Mouse (Mus musculus) limb, embryonic 12.5 days (tissue): ENCODE results near the gene Peli2. TPM values are rescaled to one million over a fixed set of nuclear protein-coding genes. Genes with fewer than 3 reads are reported as not detected.

Experiments
- ATAC-seq: fragments of 200-750 bp; cut with Nextera tagmentation; 2 replicates; pipeline ENCODE4 v1.8.0; 2017; ENCODE audit warnings: low read depth, moderate TSS enrichment; ENCODE audit not compliant: insufficient number of reproducible peaks, insufficient read depth, low FRiP score, low TSS enrichment
- H3K27ac ChIP-seq: fragments of 300-500 bp; sonication (generic); 2 replicates; pipeline ENCODE4 v1.5.1; 2016; ENCODE audit warnings: mild to moderate bottlenecking, moderate library complexity
- H3K27me3 ChIP-seq: fragments of 300-500 bp; sonication (generic); 2 replicates; pipeline ENCODE4 v1.6.1; 2016; ENCODE audit warnings: mild to moderate bottlenecking, moderate library complexity
- H3K36me3 ChIP-seq: fragments of 300-500 bp; sonication (generic); 2 replicates; pipeline ENCODE4 v1.6.1; 2016; ENCODE audit warnings: mild to moderate bottlenecking, moderate library complexity
- H3K4me1 ChIP-seq: fragments of 300-500 bp; sonication (generic); replicated peaks from 2 replicates; pipeline ENCODE4 v1.6.1; 2016
- H3K4me2 ChIP-seq: fragments of 300-500 bp; sonication (generic); 2 replicates; pipeline ENCODE4 v1.6.1; 2016; ENCODE audit warnings: mild to moderate bottlenecking, moderate library complexity
- H3K4me3 ChIP-seq: fragments of 300-500 bp; sonication (generic); replicated peaks from 2 replicates; pipeline ENCODE4 v1.5.1; 2016; ENCODE audit warnings: mild to moderate bottlenecking
- H3K9ac ChIP-seq: fragments of 300-500 bp; sonication (generic); replicated peaks from 2 replicates; pipeline ENCODE4 v1.6.1; 2016; ENCODE audit warnings: mild to moderate bottlenecking, moderate library complexity
- H3K9me3 ChIP-seq: fragments of 300-500 bp; sonication (generic); 2 replicates; pipeline ENCODE4 v1.6.1; 2016; ENCODE audit warnings: mild to moderate bottlenecking, moderate library complexity
- WGBS: fragments of 180-500 bp; shearing (Covaris S2); methylation state at CpG from one replicate; pipeline ENCODE4 v1.1.7; 2016; 5-methylcytosine and 5-hydroxymethylcytosine counted together
- polyA plus RNA-seq: library from polyadenylated mRNA; unstranded; fragments of >200 nt; fragmentation: Nextera tagmentation; extraction: Ambion mirVana; gene quantifications from 2 replicates; pipeline ENCODE4 v1.2.1, GENCODE M21; 2016

The Peli2 gene
- polyA plus RNA-seq, 1 experiment from 2014 or later = 12.3 TPM

DNA sequence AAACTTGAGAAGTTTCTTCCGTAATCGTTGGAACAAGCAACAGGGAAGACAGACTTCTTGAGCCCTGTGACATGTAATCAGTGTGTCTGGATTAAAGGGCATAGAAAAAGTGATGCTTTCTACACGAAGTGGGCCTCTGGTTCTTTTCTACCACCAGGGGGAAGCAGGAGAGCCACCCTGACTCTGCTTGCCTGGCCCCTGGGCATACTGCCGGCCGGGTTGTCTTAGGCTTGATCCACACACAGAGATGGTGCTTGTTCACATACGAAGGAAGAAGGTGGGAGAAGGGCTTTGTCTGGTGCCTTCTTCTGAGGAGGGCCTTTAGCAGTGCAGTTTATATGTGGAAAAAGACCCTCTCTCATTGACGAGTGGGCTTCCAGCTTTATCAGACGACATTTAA lies 17.5 kb downstream of the Peli2 start:
- Histone ChIP-seq H3K4me3 (no peak overlapping the region), H3K27me3 (no peaks in the 10 kb centered on the region), H3K9ac (no peak overlapping the region), H3K36me3 (peaks cover 5% of the 10 kb centered on the region; the same call in 1 of the 2 replicates), H3K27ac (no peak overlapping the region), H3K4me2 (no peak overlapping the region), H3K4me1 (peaks cover 50% of the 10 kb centered on the region), H3K9me3 (no peaks in the 10 kb centered on the region)
- 50% methylated on average over 8 of the region's 8 CpGs for WGBS
- no peak for ATAC-seq

GRCm38 (mm10) chr14:48139409-48139808 lies 18.8 kb downstream of the Peli2 start:
- no peaks in the 10 kb centered on the region for H3K9me3 ChIP-seq
- no peak for ATAC-seq
- no peak overlapping the region for H3K27ac ChIP-seq
- no peak overlapping the region for H3K4me2 ChIP-seq
- no peak overlapping the region for H3K4me3 ChIP-seq
- no peaks in the 10 kb centered on the region for H3K27me3 ChIP-seq
- H3K4me1 ChIP-seq = peaks cover 42% of the 10 kb centered on the region
- peaks cover 5% of the 10 kb centered on the region; the same call in 1 of the 2 replicates for H3K36me3 ChIP-seq
- no peak overlapping the region for H3K9ac ChIP-seq
- 92% methylated on average over 3 of the region's 3 CpGs for WGBS

- Histone ChIP-seq H3K9me3 (no peaks in the 10 kb centered on the region), H3K4me1 (peaks cover 24% of the 10 kb centered on the region), H3K27ac (no peak overlapping the region), H3K36me3 (peaks cover 5% of the 10 kb centered on the region; the same call in 1 of the 2 replicates), H3K4me2 (no peak overlapping the region), H3K4me3 (no peak overlapping the region), H3K27me3 (no peaks in the 10 kb centered on the region), H3K9ac (no peak overlapping the region)
- WGBS = 64% methylated on average over 8 of the region's 8 CpGs
- no peak for ATAC-seq
Observed at GRCm38 (mm10) chr14:48141694-48142093, 21.1 kb downstream of the Peli2 start.

DNA sequence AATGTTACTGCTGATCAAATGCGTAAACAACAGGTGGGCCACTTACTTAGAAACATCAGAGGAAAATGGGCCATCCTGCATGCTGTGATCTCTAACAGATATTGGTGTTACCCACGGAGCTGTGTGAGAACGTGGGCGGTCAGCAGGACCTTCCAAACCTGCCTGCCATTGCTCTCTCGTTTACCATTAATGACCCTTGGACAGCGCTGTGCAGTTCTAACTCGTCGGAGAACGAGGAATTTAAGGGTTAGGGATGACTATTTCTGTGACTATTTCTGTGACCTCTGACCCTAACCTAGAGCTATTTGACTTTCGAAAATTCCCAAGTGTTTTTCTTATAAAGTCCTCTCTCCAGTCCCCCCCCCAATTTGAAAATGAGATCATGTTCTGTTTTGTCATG lies 22.1 kb downstream of the Peli2 start:
- no peak overlapping the region for H3K27ac ChIP-seq
- peaks cover 5% of the 10 kb centered on the region; the same call in 1 of the 2 replicates for H3K36me3 ChIP-seq
- H3K4me3 ChIP-seq = no peak overlapping the region
- H3K9ac ChIP-seq = no peak overlapping the region
- 54% methylated on average over 10 of the region's 10 CpGs for WGBS
- H3K9me3 ChIP-seq = no peaks in the 10 kb centered on the region
- H3K27me3 ChIP-seq = no peaks in the 10 kb centered on the region
- no peak overlapping the region for H3K4me2 ChIP-seq
- H3K4me1 ChIP-seq = peaks cover 14% of the 10 kb centered on the region
- ATAC-seq = no peak

GRCm38 (mm10) chr14:48143141-48143540 lies 22.5 kb downstream of the Peli2 start:
- 56% methylated on average over 4 of the region's 4 CpGs for WGBS
- Histone ChIP-seq H3K4me3 (no peak overlapping the region), H3K27me3 (no peaks in the 10 kb centered on the region), H3K4me2 (no peak overlapping the region), H3K9me3 (no peaks in the 10 kb centered on the region), H3K9ac (no peak overlapping the region), H3K27ac (no peak overlapping the region), H3K36me3 (peaks cover 5% of the 10 kb centered on the region; the same call in 1 of the 2 replicates), H3K4me1 (peaks cover 13% of the 10 kb centered on the region)
- ATAC-seq = no peak

GRCm38 (mm10) chr14:48144330-48144729 lies 23.7 kb downstream of the Peli2 start:
- no peak for ATAC-seq
- WGBS = 92% methylated on average over 17 of the region's 17 CpGs
- H3K9ac ChIP-seq = no peak overlapping the region
- no peaks in the 10 kb centered on the region for H3K27me3 ChIP-seq
- H3K4me1 ChIP-seq = peaks cover 10% of the 10 kb centered on the region
- H3K27ac ChIP-seq = no peak overlapping the region
- no peak overlapping the region for H3K4me2 ChIP-seq
- no peaks in the 10 kb centered on the region; the same call in 1 of the 2 replicates for H3K36me3 ChIP-seq
- no peaks in the 10 kb centered on the region for H3K9me3 ChIP-seq
- H3K4me3 ChIP-seq = no peak overlapping the region

DNA sequence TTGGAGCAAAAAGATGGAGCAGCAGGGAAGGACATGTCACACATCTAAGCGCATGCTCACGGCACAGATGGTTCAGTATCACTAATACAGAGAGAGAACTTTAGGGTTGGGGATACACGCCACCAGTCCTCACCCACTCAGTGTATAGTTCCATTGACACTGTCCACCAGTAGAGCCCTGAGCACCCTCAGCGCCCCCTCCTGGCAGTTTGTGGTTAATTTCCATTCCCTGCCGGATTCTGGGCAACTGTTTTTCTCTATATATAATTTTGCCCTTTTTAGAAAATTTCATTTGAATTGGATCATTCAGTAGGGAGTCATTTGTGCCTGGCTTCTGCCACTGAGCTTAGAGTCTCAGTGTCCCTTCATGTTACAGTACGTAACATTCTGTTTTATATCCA lies 27.1 kb downstream of the Peli2 start:
- Histone ChIP-seq H3K4me2 (no peak overlapping the region), H3K4me3 (no peak overlapping the region), H3K9me3 (no peaks in the 10 kb centered on the region), H3K36me3 (no peaks in the 10 kb centered on the region), H3K9ac (no peak overlapping the region), H3K4me1 (peaks cover 20% of the 10 kb centered on the region), H3K27ac (no peak overlapping the region), H3K27me3 (no peaks in the 10 kb centered on the region)
- no peak for ATAC-seq
- 81% methylated on average over 6 of the region's 6 CpGs for WGBS

GRCm38 (mm10) chr14:48148615-48149014 lies 28.0 kb downstream of the Peli2 start:
- H3K27ac ChIP-seq = no peak overlapping the region
- 79% methylated on average over 6 of the region's 6 CpGs for WGBS
- no peaks in the 10 kb centered on the region for H3K36me3 ChIP-seq
- H3K4me3 ChIP-seq = no peak overlapping the region
- no peak for ATAC-seq
- no peak overlapping the region for H3K4me2 ChIP-seq
- H3K9ac ChIP-seq = no peak overlapping the region
- H3K27me3 ChIP-seq = no peaks in the 10 kb centered on the region
- peaks cover 11% of the 10 kb centered on the region for H3K4me1 ChIP-seq
- H3K9me3 ChIP-seq = no peaks in the 10 kb centered on the region

DNA sequence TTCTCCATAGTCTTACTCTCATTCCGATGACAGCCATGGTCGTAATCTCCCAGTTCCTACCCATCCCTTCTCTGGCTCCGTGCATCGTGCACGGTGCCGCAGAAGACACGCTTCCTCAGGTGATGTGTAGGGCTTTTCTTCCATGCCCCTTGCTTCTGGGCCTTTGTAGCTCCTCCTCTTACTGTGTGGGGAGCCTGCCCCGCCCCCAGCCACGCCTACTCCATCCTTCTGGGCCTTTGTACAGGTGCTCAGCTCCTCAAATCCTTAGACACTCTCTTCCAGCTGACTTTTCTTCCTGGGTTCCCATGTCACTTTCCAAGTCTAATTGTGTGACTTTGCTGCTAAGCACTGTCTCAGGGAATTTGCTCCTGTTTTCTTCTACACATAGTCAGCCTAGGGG lies 28.7 kb downstream of the Peli2 start:
- ATAC-seq = no peak
- H3K9me3 ChIP-seq = no peaks in the 10 kb centered on the region
- 87% methylated on average over 9 of the region's 9 CpGs for WGBS
- H3K4me1 ChIP-seq = peaks cover 10% of the 10 kb centered on the region
- H3K9ac ChIP-seq = no peak overlapping the region
- H3K27me3 ChIP-seq = no peaks in the 10 kb centered on the region
- H3K4me2 ChIP-seq = no peak overlapping the region
- H3K27ac ChIP-seq = no peak overlapping the region
- no peak overlapping the region for H3K4me3 ChIP-seq
- H3K36me3 ChIP-seq = no peaks in the 10 kb centered on the region

- WGBS = 81% methylated on average over 1 of the region's 1 CpGs
- no peaks in the 10 kb centered on the region for H3K36me3 ChIP-seq
- H3K9ac ChIP-seq = no peak overlapping the region
- no peaks in the 10 kb centered on the region for H3K9me3 ChIP-seq
- no peak overlapping the region for H3K4me2 ChIP-seq
- H3K4me1 ChIP-seq = peaks cover 22% of the 10 kb centered on the region
- H3K4me3 ChIP-seq = no peak overlapping the region
- H3K27me3 ChIP-seq = no peaks in the 10 kb centered on the region
- no peak overlapping the region for H3K27ac ChIP-seq
- no peak for ATAC-seq
Observed at GRCm38 (mm10) chr14:48150903-48151302, 30.3 kb downstream of the Peli2 start.

GRCm38 (mm10) chr14:48151554-48151953 lies 30.9 kb downstream of the Peli2 start:
- Histone ChIP-seq H3K4me2 (no peak overlapping the region), H3K27me3 (no peaks in the 10 kb centered on the region), H3K9ac (no peak overlapping the region), H3K27ac (no peak overlapping the region), H3K4me3 (no peak overlapping the region), H3K4me1 (peaks cover 22% of the 10 kb centered on the region), H3K36me3 (no peaks in the 10 kb centered on the region), H3K9me3 (no peaks in the 10 kb centered on the region)
- ATAC-seq = no peak
- 53% methylated on average over 2 of the region's 2 CpGs for WGBS

DNA sequence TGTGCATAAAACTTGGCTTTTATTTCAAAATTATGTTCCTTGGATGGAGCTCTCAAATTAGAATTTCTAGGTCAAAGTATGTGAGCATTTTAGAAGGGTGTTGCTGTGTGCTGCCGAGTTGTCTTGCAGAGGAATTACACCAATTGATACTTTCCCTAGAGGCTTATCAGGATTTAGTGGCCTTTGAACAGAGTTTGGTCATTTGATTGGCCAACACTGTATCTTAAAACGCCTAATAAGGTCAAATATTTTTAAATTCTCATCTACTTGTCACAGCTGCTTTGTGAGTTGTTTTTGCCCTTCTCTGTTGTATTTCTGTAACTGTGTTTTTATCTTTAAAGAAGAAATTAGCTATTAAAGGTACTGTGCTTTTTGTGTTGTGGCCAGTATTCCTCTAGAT lies 32.4 kb downstream of the Peli2 start:
- no peak overlapping the region for H3K4me3 ChIP-seq
- H3K4me1 ChIP-seq = peaks cover 26% of the 10 kb centered on the region
- H3K4me2 ChIP-seq = no peak overlapping the region
- ATAC-seq = no peak
- no peaks in the 10 kb centered on the region for H3K27me3 ChIP-seq
- H3K9ac ChIP-seq = no peak overlapping the region
- no peak overlapping the region for H3K27ac ChIP-seq
- H3K36me3 ChIP-seq = no peaks in the 10 kb centered on the region
- WGBS = 61% methylated on average over 2 of the region's 2 CpGs
- no peaks in the 10 kb centered on the region for H3K9me3 ChIP-seq
